Mouse (Mus musculus): ENCODE data around the gene Slc27a2. TPM values are rescaled to one million over a fixed set of nuclear protein-coding genes. Genes with fewer than 3 reads are reported as not detected.

Gene Slc27a2
- total RNA-seq, 1 experiment from 2014 or later: 2.8 TPM

Other genes starting within 250 kb of the Slc27a2 start
- 64.2 and 76.6 TPM in 2 replicates for gene Atp8b4, start 51.7 kb upstream of the Slc27a2 start, total RNA-seq (2017)
- gene Hdc, start 66.9 kb downstream of the Slc27a2 start, total RNA-seq (2017): 364 and 376 TPM in 2 replicates
- gene Gabpb1, start 123.9 kb downstream of the Slc27a2 start, total RNA-seq (2017): 45.4 and 51.4 TPM in 2 replicates
- gene Usp8, start 154.9 kb downstream of the Slc27a2 start, total RNA-seq (2017): 68.1 and 79.6 TPM in 2 replicates
- not detected in 2 replicates for gene Usp50, start 231.1 kb downstream of the Slc27a2 start, total RNA-seq (2017)